Mouse (Mus musculus) liver, embryonic 13.5 days (tissue): ENCODE data around the gene Dpysl4. TPM values are rescaled to one million over a fixed set of nuclear protein-coding genes. Genes with fewer than 3 reads are reported as not detected.
A peak's percentile ranks its signal among the peaks of the same experiment; 100 is the strongest.

Source experiments
- ATAC-seq: fragments of 200-750 bp; cut with Nextera tagmentation; 2 replicates; pipeline ENCODE4 v1.8.0; 2017; ENCODE audit warnings: low read depth, mild to moderate bottlenecking, moderate number of reproducible peaks, moderate library complexity
- DNase-seq: peaks from one replicate; pipeline ENCODE4 v3.0.0; 2022
- H3K27ac ChIP-seq: fragments of 300-500 bp; sonication (generic); 2 replicates; pipeline ENCODE4 v1.5.1; 2015; ENCODE audit warnings: moderate library complexity, mild to moderate bottlenecking, inconsistent platforms
- H3K27me3 ChIP-seq: fragments of 300-500 bp; sonication (generic); 2 replicates; pipeline ENCODE4 v1.6.1; 2015; ENCODE audit warnings: mild to moderate bottlenecking, inconsistent platforms
- H3K36me3 ChIP-seq: fragments of 300-500 bp; sonication (generic); 2 replicates; pipeline ENCODE4 v1.6.1; 2015; ENCODE audit warnings: mild to moderate bottlenecking, inconsistent platforms
- H3K4me1 ChIP-seq: fragments of 300-500 bp; sonication (generic); replicated peaks from 2 replicates; pipeline ENCODE4 v1.6.1; 2015; ENCODE audit warnings: inconsistent platforms
- H3K4me2 ChIP-seq: fragments of 300-500 bp; sonication (generic); 2 replicates; pipeline ENCODE4 v1.6.1; 2015; ENCODE audit warnings: inconsistent platforms, mild to moderate bottlenecking, moderate library complexity
- H3K4me3 ChIP-seq: fragments of 300-500 bp; sonication (generic); replicated peaks from 2 replicates; pipeline ENCODE4 v1.5.1; 2015; ENCODE audit warnings: mild to moderate bottlenecking, inconsistent platforms
- H3K9ac ChIP-seq: fragments of 300-500 bp; sonication (generic); 2 replicates; pipeline ENCODE4 v1.6.1; 2015; ENCODE audit warnings: mild to moderate bottlenecking, inconsistent platforms
- H3K9me3 ChIP-seq: fragments of 300-500 bp; sonication (generic); replicated peaks from 2 replicates; pipeline ENCODE4 v1.6.1; 2016; ENCODE audit warnings: inconsistent platforms
- WGBS: fragments of 180-500 bp; shearing (Covaris S2); methylation state at CpG from one replicate; pipeline ENCODE4 v1.1.7; 2015; ENCODE audit not compliant: insufficient replicate concordance; 5-methylcytosine and 5-hydroxymethylcytosine counted together
- polyA plus RNA-seq: library from polyadenylated mRNA; unstranded; fragments of >200 nt; fragmentation: Nextera tagmentation; extraction: Ambion mirVana; gene quantifications from 2 replicates; pipeline ENCODE4 v1.2.1, GENCODE M21; 2015

Dpysl4 gene
- polyA plus RNA-seq, 1 experiment from 2014 or later: 0.86 TPM

- H3K4me1 ChIP-seq: no peaks in the 10 kb centered on the region
- H3K36me3 ChIP-seq: no peaks in the 10 kb centered on the region
- H3K9ac ChIP-seq: no peak overlapping the region
- no peaks in the 10 kb centered on the region for H3K27me3 ChIP-seq
- H3K9me3 ChIP-seq: no peaks in the 10 kb centered on the region
- H3K27ac ChIP-seq: no peak overlapping the region
- DNase-seq: no peak
- ATAC-seq: no peak
- WGBS: 55% methylated on average over 12 of the region's 12 CpGs
- no peak overlapping the region for H3K4me2 ChIP-seq
- H3K4me3 ChIP-seq: no peak overlapping the region
These were observed 14.8 kb downstream of the Dpysl4 start for GRCm38 (mm10) chr7:139100531-139101095.

- no peak for ATAC-seq
These were observed 15.5 kb downstream of the Dpysl4 start for GRCm38 (mm10) chr7:139101286-139101804.

GRCm38 (mm10) chr7:139101826-139102225 lies 16.0 kb downstream of the Dpysl4 start:
- ATAC-seq (no peak), DNase-seq (no peak)
- Histone ChIP-seq H3K9ac (no peak overlapping the region), H3K27me3 (no peaks in the 10 kb centered on the region), H3K36me3 (no peaks in the 10 kb centered on the region), H3K27ac (no peak overlapping the region), H3K9me3 (no peaks in the 10 kb centered on the region), H3K4me1 (no peaks in the 10 kb centered on the region), H3K4me3 (no peak overlapping the region), H3K4me2 (no peak overlapping the region)
- WGBS: 59% methylated on average over 3 of the region's 3 CpGs

More at GRCm38 (mm10) chr7:139101286-139101804, 15.5 kb downstream of the Dpysl4 start:
- Histone ChIP-seq H3K4me3 (no peak overlapping the region), H3K36me3 (no peaks in the 10 kb centered on the region), H3K9me3 (no peaks in the 10 kb centered on the region), H3K27ac (no peak overlapping the region), H3K27me3 (no peaks in the 10 kb centered on the region), H3K4me2 (no peak overlapping the region), H3K4me1 (no peaks in the 10 kb centered on the region), H3K9ac (no peak overlapping the region)
- 61% methylated on average over 10 of the region's 10 CpGs for WGBS
- no peak for DNase-seq

- Histone ChIP-seq H3K27me3 (no peaks in the 10 kb centered on the region), H3K4me2 (no peak overlapping the region), H3K9me3 (no peaks in the 10 kb centered on the region), H3K36me3 (no peaks in the 10 kb centered on the region), H3K9ac (no peak overlapping the region), H3K4me1 (no peaks in the 10 kb centered on the region), H3K27ac (no peak overlapping the region), H3K4me3 (no peak overlapping the region)
- 55% methylated on average over 10 of the region's 10 CpGs for WGBS
- ATAC-seq (no peak), DNase-seq (no peak)
These were observed 18.2 kb downstream of the Dpysl4 start for GRCm38 (mm10) chr7:139103960-139104381.

GRCm38 (mm10) chr7:139105076-139105475 lies 19.3 kb downstream of the Dpysl4 start:
- H3K36me3 ChIP-seq: no peaks in the 10 kb centered on the region
- no peak overlapping the region for H3K4me3 ChIP-seq
- no peak overlapping the region for H3K27ac ChIP-seq
- no peak overlapping the region for H3K4me2 ChIP-seq
- no peaks in the 10 kb centered on the region for H3K4me1 ChIP-seq
- WGBS: 58% methylated on average over 5 of the region's 5 CpGs
- ATAC-seq: no peak
- H3K9me3 ChIP-seq: no peaks in the 10 kb centered on the region
- DNase-seq: no peak
- H3K27me3 ChIP-seq: no peaks in the 10 kb centered on the region
- no peak overlapping the region for H3K9ac ChIP-seq

- Histone ChIP-seq H3K4me3 (no peak overlapping the region), H3K27ac (no peak overlapping the region), H3K4me1 (no peaks in the 10 kb centered on the region), H3K4me2 (no peak overlapping the region), H3K9ac (no peak overlapping the region), H3K27me3 (no peaks in the 10 kb centered on the region), H3K9me3 (no peaks in the 10 kb centered on the region), H3K36me3 (no peaks in the 10 kb centered on the region)
- DNase-seq (no peak), ATAC-seq (no peak)
- WGBS: 75% methylated on average over 7 of the region's 7 CpGs
These were observed 19.9 kb downstream of the Dpysl4 start for GRCm38 (mm10) chr7:139105705-139106104.

GRCm38 (mm10) chr7:139107908-139108650 lies 22.3 kb downstream of the Dpysl4 start:
- Histone ChIP-seq H3K27me3 (no peaks in the 10 kb centered on the region), H3K9me3 (no peaks in the 10 kb centered on the region), H3K27ac (no peak overlapping the region), H3K36me3 (no peaks in the 10 kb centered on the region), H3K4me1 (no peaks in the 10 kb centered on the region), H3K4me3 (no peak overlapping the region), H3K4me2 (no peak overlapping the region), H3K9ac (no peak overlapping the region)
- 63% methylated on average over 9 of the region's 9 CpGs for WGBS
- DNase-seq: no peak
- no peak for ATAC-seq

- WGBS: 34% methylated on average over 13 of the region's 13 CpGs
- ATAC-seq: no peak
These were observed 33.5 kb downstream of the Dpysl4 start for GRCm38 (mm10) chr7:139119152-139119774.

GRCm38 (mm10) chr7:139119775-139120153 lies 34.0 kb downstream of the Dpysl4 start:
- Histone ChIP-seq H3K4me1 (no peaks in the 10 kb centered on the region), H3K27me3 (no peaks in the 10 kb centered on the region), H3K4me2 (no peak overlapping the region), H3K9ac (no peak overlapping the region), H3K36me3 (no peaks in the 10 kb centered on the region), H3K27ac (no peak overlapping the region), H3K4me3 (no peak overlapping the region), H3K9me3 (no peaks in the 10 kb centered on the region)
- ATAC-seq: no peak
- no peak for DNase-seq
- 29% methylated on average over 2 of the region's 2 CpGs for WGBS

More at GRCm38 (mm10) chr7:139119152-139119774, 33.5 kb downstream of the Dpysl4 start:
- H3K4me2 ChIP-seq: no peak overlapping the region
- DNase-seq: peak; percentile 15
- no peak overlapping the region for H3K9ac ChIP-seq
- H3K9me3 ChIP-seq: no peaks in the 10 kb centered on the region
- no peaks in the 10 kb centered on the region for H3K27me3 ChIP-seq
- H3K27ac ChIP-seq: no peak overlapping the region
- no peaks in the 10 kb centered on the region for H3K36me3 ChIP-seq
- no peaks in the 10 kb centered on the region for H3K4me1 ChIP-seq
- H3K4me3 ChIP-seq: no peak overlapping the region

GRCm38 (mm10) chr7:139125881-139126280 lies 40.1 kb downstream of the Dpysl4 start:
- no peak for ATAC-seq
- no peak overlapping the region for H3K4me2 ChIP-seq
- whole genome bisulfite sequencing: 53% methylated on average over 4 of the region's 4 CpGs

GRCm38 (mm10) chr7:139126549-139126948 lies 40.7 kb downstream of the Dpysl4 start:
- Histone ChIP-seq H3K4me3 (no peak overlapping the region), H3K4me2 (no peak overlapping the region), H3K9me3 (no peaks in the 10 kb centered on the region), H3K36me3 (no peaks in the 10 kb centered on the region), H3K4me1 (no peaks in the 10 kb centered on the region), H3K9ac (no peak overlapping the region), H3K27me3 (no peaks in the 10 kb centered on the region), H3K27ac (no peak overlapping the region)
- ATAC-seq (no peak), DNase-seq (no peak)
- WGBS: 66% methylated on average over 7 of the region's 7 CpGs

More at GRCm38 (mm10) chr7:139125881-139126280, 40.1 kb downstream of the Dpysl4 start:
- H3K4me3 ChIP-seq: no peak overlapping the region
- no peak overlapping the region for H3K27ac ChIP-seq
- DNase-seq: no peak
- no peaks in the 10 kb centered on the region for H3K36me3 ChIP-seq
- no peaks in the 10 kb centered on the region for H3K9me3 ChIP-seq
- H3K27me3 ChIP-seq: no peaks in the 10 kb centered on the region
- H3K4me1 ChIP-seq: no peaks in the 10 kb centered on the region
- H3K9ac ChIP-seq: no peak overlapping the region
